Mouse (Mus musculus): ENCODE measurements around the gene Krt13. TPM values are rescaled to one million over a fixed set of nuclear protein-coding genes. Genes with fewer than 3 reads are reported as not detected.

Krt13 gene
- polyA plus RNA-seq, 1 experiment from 2014 or later: not detected

DNA sequence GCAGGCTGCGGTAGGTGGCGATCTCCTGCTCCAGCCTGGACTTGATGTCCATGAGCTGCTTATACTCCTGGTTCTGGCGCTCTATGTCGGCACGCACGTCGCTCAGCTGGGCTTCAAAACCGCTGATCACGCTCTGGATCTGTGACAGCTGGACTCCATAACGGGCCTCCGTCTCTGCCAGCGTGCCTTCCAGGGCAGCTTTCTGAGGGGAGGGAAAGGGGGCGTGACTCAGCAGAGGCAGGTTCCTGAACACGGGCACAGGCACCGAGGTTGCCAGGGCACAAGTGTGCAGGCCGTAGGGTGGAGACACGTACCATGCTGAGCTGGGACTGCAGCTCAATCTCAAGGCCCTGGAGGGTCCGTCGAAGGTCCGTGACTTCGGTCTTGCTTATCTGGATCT lies 19.6 kb upstream of the Krt13 start:
- DNase-seq (ENCODE audit: low spot score): no peak
- Histone ChIP-seq H3K4me1 (peaks cover 61% of the 10 kb centered on the region), H3K27me3 (replicated peaks; ENCODE audit: low read depth, poor library complexity, severe bottlenecking) (peaks cover 26% of the 10 kb centered on the region), H3K27ac (replicated peaks) (no peak overlapping the region), H3K4me3 (no peak overlapping the region), H3K9me3 (no peaks in the 10 kb centered on the region), H3K36me3 (replicated peaks) (no peaks in the 10 kb centered on the region)
- WGBS: 89% methylated on average over 21 of the region's 21 CpGs

DNA sequence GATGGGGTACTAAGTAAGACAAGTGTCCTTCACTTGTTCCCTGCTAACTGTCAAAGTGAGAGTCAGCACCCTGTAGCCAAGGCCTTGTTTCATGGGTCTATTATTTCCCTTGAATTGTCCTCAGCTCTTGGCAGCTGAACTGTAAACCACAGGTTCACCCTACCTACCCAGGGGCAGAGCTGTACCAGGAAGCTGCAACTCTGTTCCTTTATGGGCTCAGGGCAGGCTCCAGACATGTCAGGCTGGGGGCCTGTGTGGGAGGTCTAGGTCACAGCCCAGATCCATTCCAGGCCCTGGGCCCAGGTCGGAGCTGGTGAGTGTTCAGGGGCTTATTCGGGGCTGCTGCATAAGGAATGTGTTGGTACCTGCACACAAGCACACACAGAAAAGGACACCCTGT lies 18.0 kb upstream of the Krt13 start:
- 75% methylated on average over 2 of the region's 2 CpGs for WGBS
- Histone ChIP-seq H3K27me3 (replicated peaks; ENCODE audit: low read depth, poor library complexity, severe bottlenecking) (peaks cover 10% of the 10 kb centered on the region), H3K4me3 (no peak overlapping the region), H3K27ac (replicated peaks) (peak overlapping the region; percentile 40), H3K4me1 (peaks cover 50% of the 10 kb centered on the region), H3K9me3 (no peaks in the 10 kb centered on the region), H3K36me3 (replicated peaks) (no peaks in the 10 kb centered on the region)
- no peak for DNase-seq (ENCODE audit: low spot score)

DNA sequence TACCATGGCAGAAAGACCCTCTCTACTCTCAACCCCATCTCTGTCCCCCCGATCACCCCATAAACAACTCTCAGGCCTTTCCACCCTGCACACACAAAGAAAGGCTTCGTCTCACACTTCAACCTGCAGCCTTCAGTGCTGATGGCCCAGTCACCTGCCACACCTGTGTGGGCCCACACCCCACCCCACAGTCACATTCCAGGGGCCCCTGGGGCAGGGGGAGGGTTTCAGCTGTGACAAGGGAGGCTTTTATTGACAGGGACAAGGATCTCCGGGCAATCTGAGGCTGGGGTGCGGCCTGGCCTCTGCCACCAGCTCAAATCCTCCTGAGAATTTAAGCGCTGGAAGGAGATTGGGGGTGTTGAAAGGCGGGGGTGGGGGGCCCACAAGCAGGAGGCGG lies 17.4 kb upstream of the Krt13 start:
- Histone ChIP-seq H3K4me3 (no peak overlapping the region), H3K9me3 (no peaks in the 10 kb centered on the region), H3K4me1 (peaks cover 48% of the 10 kb centered on the region), H3K27ac (replicated peaks) (peak overlapping the region; percentile 40; the same call in 1 of the 2 replicates), H3K27me3 (replicated peaks; ENCODE audit: low read depth, poor library complexity, severe bottlenecking) (peaks cover 4% of the 10 kb centered on the region), H3K36me3 (replicated peaks) (no peaks in the 10 kb centered on the region)
- WGBS: 42% methylated on average over 7 of the region's 7 CpGs
- DNase-seq (ENCODE audit: low spot score): peak; percentile 35

DNA sequence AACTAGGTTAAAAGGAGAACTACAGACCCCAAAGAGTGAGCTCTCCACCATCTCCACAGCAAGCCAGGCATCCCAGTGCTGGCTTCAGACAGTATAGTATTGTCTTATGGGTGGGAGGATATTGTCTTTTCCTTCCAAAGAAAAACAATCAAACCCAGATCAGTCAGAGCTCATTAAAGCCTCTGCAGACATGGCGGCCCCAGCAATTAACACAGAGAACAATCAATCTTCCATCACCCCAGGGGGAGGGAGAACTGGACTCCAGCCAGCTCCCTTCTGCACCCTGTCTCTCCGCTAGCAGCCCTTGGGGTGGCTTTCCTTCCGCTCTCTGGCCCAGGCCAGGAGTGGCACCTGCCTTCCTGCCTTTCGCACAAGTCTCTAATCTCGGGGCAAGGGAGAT lies 16.3 kb upstream of the Krt13 start:
- DNase-seq (ENCODE audit: low spot score): no peak
- 51% methylated on average over 5 of the region's 5 CpGs for WGBS
- no peak overlapping the region; the same call in 1 of the 2 replicates for H3K27ac ChIP-seq (replicated peaks)

DNA sequence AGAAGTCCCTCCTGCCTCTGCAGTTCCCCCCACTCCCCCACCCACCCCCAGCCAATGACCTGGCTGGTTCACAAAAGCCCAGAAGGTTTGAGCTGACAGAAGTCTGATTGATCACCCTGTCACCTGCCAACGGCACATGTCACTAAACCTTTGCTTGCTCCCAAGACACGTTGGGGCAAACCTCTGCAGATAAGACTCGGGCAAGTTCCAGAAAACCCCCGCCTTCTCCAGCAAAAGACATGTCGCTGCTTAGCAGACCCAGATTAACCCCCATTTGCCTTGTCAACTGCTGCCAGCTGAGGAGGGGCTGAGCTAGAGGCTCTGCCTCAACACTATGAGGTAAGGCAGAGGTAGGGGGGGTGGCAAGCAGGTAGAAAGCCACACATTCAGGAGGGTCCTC lies 15.2 kb upstream of the Krt13 start:
- Histone ChIP-seq H3K4me1 (peaks cover 48% of the 10 kb centered on the region), H3K27me3 (replicated peaks; ENCODE audit: low read depth, poor library complexity, severe bottlenecking) (no peaks in the 10 kb centered on the region), H3K36me3 (replicated peaks) (no peaks in the 10 kb centered on the region), H3K9me3 (no peaks in the 10 kb centered on the region), H3K27ac (replicated peaks) (no peak overlapping the region), H3K4me3 (no peak overlapping the region)
- DNase-seq (ENCODE audit: low spot score): peak; percentile 17
- WGBS: 46% methylated on average over 5 of the region's 5 CpGs

More for the DNA sequence above, 16.3 kb upstream of the Krt13 start:
- Histone ChIP-seq H3K4me3 (no peak overlapping the region), H3K27me3 (replicated peaks; ENCODE audit: low read depth, poor library complexity, severe bottlenecking) (no peaks in the 10 kb centered on the region), H3K36me3 (replicated peaks) (no peaks in the 10 kb centered on the region), H3K4me1 (peaks cover 48% of the 10 kb centered on the region), H3K9me3 (no peaks in the 10 kb centered on the region)

DNA sequence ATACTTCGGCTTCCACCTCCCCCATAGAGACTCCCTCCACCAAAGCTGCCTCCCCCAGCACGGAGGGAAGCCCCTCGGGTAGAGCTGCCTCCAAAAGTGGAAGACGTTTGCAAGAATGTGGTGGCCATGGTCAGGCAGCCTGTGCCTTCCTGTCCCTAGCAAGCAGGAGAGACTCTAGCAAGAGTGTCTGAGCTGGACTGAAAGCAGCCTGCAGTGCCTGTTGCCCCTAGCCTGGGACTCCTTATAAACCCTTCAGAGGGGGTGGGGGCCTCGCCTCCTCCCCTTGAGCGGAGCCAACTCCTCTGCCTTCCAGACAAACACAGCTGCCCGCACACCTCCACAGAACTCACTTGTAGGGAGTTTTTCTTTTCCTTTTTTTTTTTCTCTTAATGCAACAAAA lies 14.4 kb upstream of the Krt13 start, which contains the start of gene Krt15:
Krt15 (minus strand) TSS at position 198 of the 400 bp plus-strand sequence.
- H3K27ac ChIP-seq (replicated peaks): no peak within 1 kb of the TSS
- no peaks in the 10 kb centered on the region for H3K9me3 ChIP-seq
- DNase-seq (ENCODE audit: low spot score): no peak
- peaks cover 44% of the 10 kb centered on the region for H3K4me1 ChIP-seq
- no peak within 1 kb of the TSS for H3K4me3 ChIP-seq
- WGBS: 67% methylated on average over 7 of the region's 7 CpGs
- no peaks in the 10 kb centered on the region for H3K27me3 ChIP-seq (replicated peaks; ENCODE audit: low read depth, poor library complexity, severe bottlenecking)
- no peaks in the 10 kb centered on the region for H3K36me3 ChIP-seq (replicated peaks)

DNA sequence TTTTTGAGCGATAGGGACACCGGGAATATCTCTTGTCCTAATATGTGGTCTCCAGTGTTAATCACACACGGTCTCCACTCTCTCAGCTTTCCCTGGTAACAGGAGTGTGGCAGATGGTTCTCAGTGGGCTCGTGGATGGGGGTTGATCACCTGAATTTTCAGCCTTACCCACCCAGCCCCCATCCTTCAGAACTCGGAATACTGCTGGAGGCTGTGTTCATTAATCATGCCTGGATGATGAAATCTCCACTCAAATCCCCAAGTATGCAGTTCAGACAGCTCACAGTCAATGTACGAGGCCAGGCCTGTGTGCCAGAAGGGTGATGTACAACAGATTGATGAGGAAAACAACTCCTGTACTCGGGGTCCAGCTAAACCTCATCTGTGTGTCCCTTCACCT lies 3.5 kb upstream of the Krt13 start:
- WGBS: 83% methylated on average over 7 of the region's 7 CpGs
- H3K27me3 ChIP-seq (replicated peaks; ENCODE audit: low read depth, poor library complexity, severe bottlenecking): no peaks in the 10 kb centered on the region
- no peak overlapping the region for H3K4me3 ChIP-seq
- H3K36me3 ChIP-seq (replicated peaks): no peaks in the 10 kb centered on the region
- no peaks in the 10 kb centered on the region for H3K4me1 ChIP-seq
- no peaks in the 10 kb centered on the region for H3K9me3 ChIP-seq
- no peak overlapping the region for H3K27ac ChIP-seq (replicated peaks)
- no peak for DNase-seq (ENCODE audit: low spot score)

DNA sequence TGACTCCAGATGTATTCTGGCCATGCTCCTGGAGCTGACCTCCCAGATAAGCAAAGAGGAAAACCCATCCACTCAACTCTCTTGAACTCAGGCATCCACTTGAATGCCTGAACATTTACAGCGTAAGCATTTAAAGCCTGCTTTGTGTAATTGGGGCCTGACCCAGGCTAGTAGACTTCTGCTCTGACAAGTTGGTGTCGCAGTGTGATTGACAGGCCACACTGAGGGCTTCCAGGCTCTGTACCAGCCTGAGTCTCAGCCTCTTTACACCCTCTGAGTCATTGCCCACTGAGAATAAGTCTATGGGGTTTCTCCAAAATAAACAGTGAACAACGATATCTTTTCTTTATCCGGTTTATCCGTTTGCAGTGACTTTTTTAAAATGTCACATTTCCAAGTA lies 1.0 kb downstream of the Krt13 start:
- H3K9me3 ChIP-seq: no peaks in the 10 kb centered on the region
- no peaks in the 10 kb centered on the region for H3K27me3 ChIP-seq (replicated peaks; ENCODE audit: low read depth, poor library complexity, severe bottlenecking)
- DNase-seq (ENCODE audit: low spot score): no peak
- no peak overlapping the region for H3K4me3 ChIP-seq
- H3K27ac ChIP-seq (replicated peaks): no peak overlapping the region
- H3K36me3 ChIP-seq (replicated peaks): no peaks in the 10 kb centered on the region
- H3K4me1 ChIP-seq: 0 out of 2 replicates have a peak, but pooled peaks cover 3% of the 10 kb centered on the region
- 89% methylated on average over 5 of the region's 5 CpGs for WGBS

DNA sequence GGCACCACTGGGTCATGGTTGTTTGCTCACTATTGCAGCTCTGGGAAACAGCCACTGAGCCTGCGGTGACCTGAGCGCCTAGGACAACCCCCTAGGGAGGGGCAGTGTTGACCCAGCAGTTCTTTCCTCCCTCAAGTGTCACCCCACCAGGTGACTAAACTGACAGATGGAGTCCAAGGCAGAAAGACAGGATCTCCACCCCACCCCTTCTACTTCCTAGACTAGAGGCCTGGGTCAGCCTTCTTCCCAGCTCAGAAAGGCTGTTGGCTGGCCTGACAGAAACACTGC lies 7.7 kb downstream of the Krt13 start:
- Histone ChIP-seq H3K4me3 (no peak overlapping the region), H3K9me3 (no peaks in the 10 kb centered on the region), H3K4me1 (0 out of 2 replicates have a peak, but pooled peaks cover 3% of the 10 kb centered on the region), H3K36me3 (replicated peaks) (no peaks in the 10 kb centered on the region), H3K27ac (replicated peaks) (no peak overlapping the region), H3K27me3 (replicated peaks; ENCODE audit: low read depth, poor library complexity, severe bottlenecking) (no peaks in the 10 kb centered on the region)
- no peak for DNase-seq (ENCODE audit: low spot score)
- WGBS: 75% methylated on average over 2 of the region's 2 CpGs

DNA sequence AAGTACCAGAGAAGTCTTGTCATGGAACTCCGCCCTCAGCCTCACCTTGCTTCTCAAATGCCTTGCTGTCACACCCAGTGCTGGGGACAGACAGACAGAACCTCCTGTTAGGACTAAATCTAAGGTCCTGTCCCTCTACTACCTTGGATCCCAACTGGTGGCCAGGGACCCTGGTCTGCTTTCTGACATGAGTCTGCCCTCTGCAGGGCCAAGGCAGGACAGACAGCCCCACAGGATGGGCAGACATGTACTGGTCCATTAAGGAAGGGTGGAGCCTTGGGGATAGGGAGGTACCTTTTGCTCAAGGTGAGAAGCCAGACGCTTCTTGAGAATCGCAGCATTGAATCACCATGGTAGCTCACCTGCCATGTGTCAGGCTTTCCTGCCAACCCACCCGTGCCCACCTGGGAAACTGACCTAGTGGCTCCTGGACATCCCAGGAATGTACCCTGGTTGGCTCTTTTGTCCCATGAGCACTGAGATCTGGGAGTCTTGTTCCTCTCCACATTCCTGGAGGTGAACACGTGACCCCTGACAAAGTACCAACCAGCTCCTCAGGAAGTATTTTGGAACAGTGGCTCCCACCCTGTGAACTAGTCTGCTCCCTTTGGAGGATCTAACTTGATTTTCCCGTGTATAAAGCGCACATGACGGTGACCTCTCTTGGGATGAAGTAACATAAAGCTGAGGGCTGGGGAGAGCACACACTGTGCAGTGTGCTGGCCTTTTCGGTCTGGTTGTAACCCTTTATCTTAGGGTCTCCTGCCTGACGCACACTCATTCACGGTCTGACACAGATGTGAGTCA lies 8.2 kb downstream of the Krt13 start:
- no peaks in the 10 kb centered on the region for H3K9me3 ChIP-seq
- H3K27me3 ChIP-seq (replicated peaks; ENCODE audit: low read depth, poor library complexity, severe bottlenecking): no peaks in the 10 kb centered on the region
- H3K36me3 ChIP-seq (replicated peaks): no peaks in the 10 kb centered on the region
- 0 out of 2 replicates have a peak, but pooled peaks cover 3% of the 10 kb centered on the region for H3K4me1 ChIP-seq
- 82% methylated on average over 11 of the region's 11 CpGs for WGBS
- H3K27ac ChIP-seq (replicated peaks): no peak overlapping the region
- DNase-seq (ENCODE audit: low spot score): no peak
- no peak overlapping the region for H3K4me3 ChIP-seq

DNA sequence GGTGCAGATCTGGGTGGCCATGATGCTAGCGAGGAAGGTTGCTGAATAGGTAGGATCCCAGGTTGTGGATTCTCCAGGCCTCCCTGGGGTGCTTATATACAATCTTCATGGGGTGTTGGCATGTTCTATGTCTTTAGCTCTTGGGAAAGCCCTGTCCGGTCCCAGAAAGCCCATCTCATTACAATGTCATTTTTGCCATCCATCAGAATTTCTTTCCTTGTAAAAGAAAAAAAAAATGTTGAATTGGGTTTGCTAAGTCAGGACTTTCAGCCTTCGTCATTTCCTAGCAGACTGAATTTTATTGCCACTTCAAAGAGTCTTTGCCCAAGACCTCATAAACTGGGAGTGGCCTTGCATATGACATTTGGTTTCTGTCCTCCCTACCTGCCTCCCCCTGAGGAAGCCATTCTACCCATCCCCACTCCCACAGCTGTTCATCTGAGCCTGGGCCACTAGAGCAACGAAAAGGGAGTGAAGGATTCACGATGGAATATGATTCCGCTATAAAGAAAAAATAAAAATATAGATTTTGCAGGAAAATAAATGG lies 15.7 kb downstream of the Krt13 start, which contains the start of gene Krt36:
Krt36 (minus strand) TSS at position 51 of the 547 bp plus-strand sequence.
- no peak within 1 kb of the TSS for H3K4me3 ChIP-seq
- no peaks in the 10 kb centered on the region for H3K9me3 ChIP-seq
- H3K27me3 ChIP-seq (replicated peaks; ENCODE audit: low read depth, poor library complexity, severe bottlenecking): no peaks in the 10 kb centered on the region
- WGBS: 87% methylated on average over 6 of the region's 6 CpGs
- no peak for DNase-seq (ENCODE audit: low spot score)
- H3K4me1 ChIP-seq: peaks cover 4% of the 10 kb centered on the region; the same call in 1 of the 2 replicates
- no peaks in the 10 kb centered on the region for H3K36me3 ChIP-seq (replicated peaks)
- H3K27ac ChIP-seq (replicated peaks): no peak within 1 kb of the TSS

DNA sequence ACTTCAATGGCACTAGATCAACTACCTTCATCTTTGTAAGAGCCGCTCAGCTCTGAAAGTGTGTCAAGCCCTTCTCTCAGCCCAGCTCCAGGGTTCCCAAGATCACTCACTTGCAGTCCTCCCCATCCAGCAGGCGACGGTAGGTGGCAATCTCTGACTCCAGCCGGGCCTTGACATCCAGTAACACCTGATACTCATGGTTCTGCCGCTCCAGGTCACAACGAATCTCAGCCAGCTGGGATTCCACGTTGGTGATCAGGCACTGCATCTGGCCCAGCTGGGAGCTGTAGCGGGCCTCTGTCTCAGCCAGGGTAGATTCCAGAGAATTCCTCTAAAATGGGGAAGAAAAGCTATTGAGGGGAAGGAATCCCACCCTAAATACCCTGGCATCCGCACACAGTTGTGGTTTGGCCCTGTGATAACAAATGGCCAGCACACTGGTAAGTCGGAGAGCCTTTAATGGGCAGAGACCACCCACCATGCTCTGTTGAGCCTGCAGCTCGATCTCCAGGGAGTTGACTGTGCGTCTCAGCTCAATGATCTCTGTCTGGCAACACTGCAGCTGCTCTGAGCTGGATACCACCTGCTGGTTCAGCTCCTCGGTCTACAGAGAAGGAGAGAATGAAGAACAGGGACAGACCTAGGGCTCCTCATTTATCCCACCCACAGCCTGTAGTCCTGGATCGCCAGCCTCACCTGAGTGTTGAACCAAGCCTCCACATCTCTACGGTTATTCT lies 18.5 kb downstream of the Krt13 start:
- Histone ChIP-seq H3K27me3 (replicated peaks; ENCODE audit: low read depth, poor library complexity, severe bottlenecking) (no peaks in the 10 kb centered on the region), H3K36me3 (replicated peaks) (no peaks in the 10 kb centered on the region), H3K4me3 (no peak overlapping the region), H3K9me3 (no peaks in the 10 kb centered on the region), H3K4me1 (peaks cover 16% of the 10 kb centered on the region), H3K27ac (replicated peaks) (no peak overlapping the region)
- 70% methylated on average over 15 of the region's 15 CpGs for WGBS
- no peak for DNase-seq (ENCODE audit: low spot score)
